In genomic region chr17:35776811-35777609, GRCm38 (mm10) we compare ENCODE assay signal across 8 mouse cellular contexts. TPM values are rescaled to one million over a fixed set of nuclear protein-coding genes. Genes with fewer than 3 reads are reported as not detected.
DNase-seq lines count a peak whose midpoint lies in the region; ATAC-seq and TF ChIP-seq lines count a peak whose summit lies in the region.

No protein-coding gene starts in this region.

- H3K9ac ChIP-seq in forebrain, embryonic 15.5 days (replicated peaks): no peak overlapping the region
- H3K9ac ChIP-seq in heart, embryonic 16.5 days (ENCODE audit: low read length): no peak overlapping the region
- H3K9ac ChIP-seq in liver, embryonic 16.5 days (ENCODE audit: low read depth, low read length): no peak overlapping the region
- no peak overlapping the region for H3K9ac ChIP-seq in midbrain, embryonic 15.5 days

- H3K9me3 ChIP-seq in forebrain, embryonic 15.5 days: no peaks in the 10 kb centered on the region
- no peaks in the 10 kb centered on the region for H3K9me3 ChIP-seq in heart, embryonic 16.5 days (replicated peaks; ENCODE audit: control insufficient read depth, low read length)
- no peaks in the 10 kb centered on the region for H3K9me3 ChIP-seq in liver, embryonic 16.5 days (replicated peaks; ENCODE audit: control insufficient read depth, low read length)
- no peaks in the 10 kb centered on the region for H3K9me3 ChIP-seq in midbrain, embryonic 15.5 days

- H3K79me3 ChIP-seq in C2C12 (ENCODE audit: low read depth): no peaks in the 10 kb centered on the region

- H3K27ac ChIP-seq in forebrain, embryonic 15.5 days (replicated peaks): peak overlapping the region; percentile 65
- peak overlapping the region; percentile 67 for H3K27ac ChIP-seq in heart, embryonic 16.5 days (ENCODE audit: low read length)
- no peak overlapping the region for H3K27ac ChIP-seq in liver, embryonic 16.5 days (ENCODE audit: low read length)
- no peak overlapping the region for H3K27ac ChIP-seq in midbrain, embryonic 15.5 days

- H3K4me1 ChIP-seq in forebrain, embryonic 15.5 days: peaks cover 12% of the 10 kb centered on the region; the same call in 1 of the 2 replicates
- peaks cover 21% of the 10 kb centered on the region for H3K4me1 ChIP-seq in heart, embryonic 16.5 days (ENCODE audit: control insufficient read depth, insufficient read depth, low read length)
- H3K4me1 ChIP-seq in liver, embryonic 16.5 days (ENCODE audit: control insufficient read depth, low read depth, low read length): peaks cover 17% of the 10 kb centered on the region
- H3K4me1 ChIP-seq in midbrain, embryonic 15.5 days: no peaks in the 10 kb centered on the region

- H3K79me2 ChIP-seq in C2C12 (ENCODE audit: control insufficient read depth, insufficient read depth): no peaks in the 10 kb centered on the region

- no peak overlapping the region for H3K4me2 ChIP-seq in forebrain, embryonic 15.5 days (replicated peaks)
- H3K4me2 ChIP-seq in heart, embryonic 16.5 days (ENCODE audit: low read depth, low read length): peak overlapping the region; percentile 9; the same call in 1 of the 2 replicates
- H3K4me2 ChIP-seq in liver, embryonic 16.5 days (ENCODE audit: low read depth, low read length): no peak overlapping the region
- H3K4me2 ChIP-seq in midbrain, embryonic 15.5 days: no peak overlapping the region

- no peak overlapping the region for H3K4me3 ChIP-seq in C2C12 (ENCODE audit: insufficient read depth, poor library complexity, severe bottlenecking)
- H3K4me3 ChIP-seq in forebrain, embryonic 15.5 days: no peak overlapping the region
- no peak overlapping the region for H3K4me3 ChIP-seq in heart, embryonic 16.5 days (ENCODE audit: low read length)
- no peak overlapping the region for H3K4me3 ChIP-seq in liver, embryonic 16.5 days (ENCODE audit: low read depth, low read length)
- no peak overlapping the region for H3K4me3 ChIP-seq in midbrain, embryonic 15.5 days

- no peak overlapping the region for H3ac ChIP-seq in C2C12 (ENCODE audit: control insufficient read depth, insufficient read length, low read depth)

- 39% methylated on average over 13 of the region's 13 CpGs for WGBS in forebrain, embryonic 15.5 days
- 33% methylated on average over 13 of the region's 13 CpGs for WGBS in heart, embryonic 16.5 days
- WGBS in liver, embryonic 16.5 days (ENCODE audit: insufficient replicate concordance): 27% methylated on average over 13 of the region's 13 CpGs
- WGBS in midbrain, embryonic 15.5 days: 66% methylated on average over 13 of the region's 13 CpGs

- no peak for TF ChIP-seq POLR2A in brain, embryonic 14.5 days (IDR thresholded peaks at IDR 0.05; ENCODE audit: borderline replicate concordance, extremely low read depth, insufficient read depth, insufficient read length, poor library complexity, severe bottlenecking)

- TF ChIP-seq CTCF in C2C12 (IDR thresholded peaks at IDR 0.05; ENCODE audit: control insufficient read depth, insufficient read depth, insufficient read length): no peak
- no peak for TF ChIP-seq CTCF in brain, embryonic 14.5 days (IDR thresholded peaks at IDR 0.05; ENCODE audit: borderline replicate concordance, extremely low read depth, insufficient read depth, insufficient read length)

- no peaks in the 10 kb centered on the region for H3K27me3 ChIP-seq in C2C12 (ENCODE audit: control insufficient read depth, insufficient read depth, insufficient read length)
- H3K27me3 ChIP-seq in forebrain, embryonic 15.5 days: no peaks in the 10 kb centered on the region
- H3K27me3 ChIP-seq in heart, embryonic 16.5 days (ENCODE audit: control insufficient read depth, insufficient read depth, low read length): no peaks in the 10 kb centered on the region
- no peaks in the 10 kb centered on the region for H3K27me3 ChIP-seq in liver, embryonic 16.5 days (ENCODE audit: control insufficient read depth, insufficient read depth, low read depth, low read length)
- no peaks in the 10 kb centered on the region for H3K27me3 ChIP-seq in midbrain, embryonic 15.5 days (replicated peaks)

- DNase-seq in brain, embryonic 14.5 days (ENCODE audit: low read depth): peak; percentile 87
- peak; percentile 78 to 81 for DNase-seq in kidney, postnatal 25 days
- DNase-seq in retina, embryonic 14.5 days (ENCODE audit: low spot score): peak; percentile 22

- ATAC-seq in forebrain, embryonic 15.5 days (replicated peaks): peak; percentile 68
- ATAC-seq in heart, embryonic 16.5 days (replicated peaks; ENCODE audit: extremely low read depth, insufficient read depth, low FRiP score): peak; percentile 37
- peak; percentile 24; the same call in 1 of the 2 replicates for ATAC-seq in liver, embryonic 16.5 days (ENCODE audit: low read depth)
- ATAC-seq in midbrain, embryonic 15.5 days (replicated peaks): no peak

- no peaks in the 10 kb centered on the region for H3K36me3 ChIP-seq in C2C12 (ENCODE audit: control insufficient read depth, insufficient read depth)
- no peaks in the 10 kb centered on the region for H3K36me3 ChIP-seq in forebrain, embryonic 15.5 days
- H3K36me3 ChIP-seq in heart, embryonic 16.5 days (ENCODE audit: control insufficient read depth, insufficient read depth): no peaks in the 10 kb centered on the region
- no peaks in the 10 kb centered on the region for H3K36me3 ChIP-seq in liver, embryonic 16.5 days (ENCODE audit: control insufficient read depth, insufficient read depth)
- no peaks in the 10 kb centered on the region for H3K36me3 ChIP-seq in midbrain, embryonic 15.5 days (replicated peaks)

TF ChIP-seq in C2C12, 6 proteins besides CTCF, POLR2A, EP300 and RAD21:
- peak; percentile 72 for TF ChIP-seq USF1 (IDR thresholded peaks at IDR 0.05; ENCODE audit: low read depth)
- TF ChIP-seq FOSL1 (IDR thresholded peaks at IDR 0.05; ENCODE audit: insufficient read depth, low read length, poor library complexity, severe bottlenecking): no peak
- TF ChIP-seq MAX (IDR thresholded peaks at IDR 0.05): peak; percentile 82
- TF ChIP-seq MYOG (IDR thresholded peaks at IDR 0.05; ENCODE audit: control insufficient read depth, extremely low read depth, insufficient read length): no peak
- peak; percentile 28 for TF ChIP-seq MYOD1 (IDR thresholded peaks at IDR 0.05; ENCODE audit: control insufficient read depth, insufficient read length, low read depth)
- peak; percentile 98 for TF ChIP-seq CEBPB (IDR thresholded peaks at IDR 0.05; ENCODE audit: low read depth)

RNA-seq across cellular contexts. Expression of gene Ier3, which starts 44.5 kb away (rescaled TPM):
- polyA plus RNA-seq in C2C12 (2012; fragmentation: generic; extraction: Trizol): 55.2 TPM
- 4.8 and 5.1 TPM in 2 replicates for polyA plus RNA-seq in brain, embryonic 14.5 days (2012; rRNA removed)
- polyA plus RNA-seq in forebrain, embryonic 15.5 days (2015; fragmentation: Nextera tagmentation; extraction: Ambion mirVana): 7.3 and 8.1 TPM in 2 replicates
- polyA plus RNA-seq in heart, embryonic 16.5 days (2015; fragmentation: Nextera tagmentation; extraction: Ambion mirVana): 60.9 and 62.6 TPM in 2 replicates
- polyA plus RNA-seq in liver, embryonic 16.5 days (2015; fragmentation: Nextera tagmentation; extraction: Ambion mirVana): 15.8 and 19.4 TPM in 2 replicates
- polyA plus RNA-seq in midbrain, embryonic 15.5 days (2015; fragmentation: Nextera tagmentation; extraction: Ambion mirVana): 9.7 and 9.9 TPM in 2 replicates

RNA-seq across cellular contexts. Expression of gene Flot1, which starts 46.0 kb away (rescaled TPM):
- 57.2 TPM for polyA plus RNA-seq in C2C12 (2012; fragmentation: generic; extraction: Trizol)
- polyA plus RNA-seq in brain, embryonic 14.5 days (2012; rRNA removed): 87.1 and 101 TPM in 2 replicates
- polyA plus RNA-seq in forebrain, embryonic 15.5 days (2015; fragmentation: Nextera tagmentation; extraction: Ambion mirVana): 68.3 and 75.1 TPM in 2 replicates
- polyA plus RNA-seq in heart, embryonic 16.5 days (2015; fragmentation: Nextera tagmentation; extraction: Ambion mirVana): 119 and 134 TPM in 2 replicates
- 32.7 and 33.6 TPM in 2 replicates for polyA plus RNA-seq in liver, embryonic 16.5 days (2015; fragmentation: Nextera tagmentation; extraction: Ambion mirVana)
- 86.8 and 98.0 TPM in 2 replicates for polyA plus RNA-seq in midbrain, embryonic 15.5 days (2015; fragmentation: Nextera tagmentation; extraction: Ambion mirVana)

Comparison
In these comparisons a context has a peak if more than half of its experiments do, and no peak if none do; other contexts are left out.
1. DNase-seq: peak in every context shown above with its lines; median percentile 87 in brain, embryonic 14.5 days; 80 in kidney, postnatal 25 days; 22 in retina, embryonic 14.5 days.
2. H3K27ac ChIP-seq: peak in forebrain, embryonic 15.5 days (single experiment) and heart, embryonic 16.5 days (single experiment); none in liver, embryonic 16.5 days (single experiment) and midbrain, embryonic 15.5 days (single experiment).